Mouse (Mus musculus) intestine, postnatal 0 days (tissue): ENCODE measurements around the gene Birc7. TPM values are rescaled to one million over a fixed set of nuclear protein-coding genes. Genes with fewer than 3 reads are reported as not detected.

Experiments used
- ATAC-seq: fragments of 200-750 bp; cut with Nextera tagmentation; 2 replicates; pipeline ENCODE4 v1.8.0; 2017; ENCODE audit warnings: mild to moderate bottlenecking, moderate TSS enrichment, moderate library complexity
- H3K27ac ChIP-seq: fragments of 300-500 bp; sonication (generic); 2 replicates; pipeline ENCODE4 v1.5.1; 2014; ENCODE audit warnings: mild to moderate bottlenecking, low read depth, low read length, moderate library complexity
- H3K27me3 ChIP-seq: fragments of 300-500 bp; sonication (generic); replicated peaks from 2 replicates; pipeline ENCODE4 v1.6.1; 2014; ENCODE audit warnings: low read length, mixed read lengths; ENCODE audit not compliant: control insufficient read depth, insufficient read depth
- H3K36me3 ChIP-seq: fragments of 300-500 bp; sonication (generic); 2 replicates; pipeline ENCODE4 v1.6.1; 2014; ENCODE audit warnings: mild to moderate bottlenecking, moderate library complexity; ENCODE audit not compliant: control insufficient read depth, insufficient read depth
- H3K4me1 ChIP-seq: fragments of 300-500 bp; sonication (generic); replicated peaks from 2 replicates; pipeline ENCODE4 v1.6.1; 2014; ENCODE audit warnings: antibody characterized with exemption, low read length, mixed read lengths; ENCODE audit not compliant: control insufficient read depth, insufficient read depth
- H3K4me2 ChIP-seq: fragments of 300-500 bp; sonication (generic); replicated peaks from 2 replicates; pipeline ENCODE4 v1.6.1; 2014; ENCODE audit warnings: low read depth, mild to moderate bottlenecking, moderate library complexity
- H3K4me3 ChIP-seq: fragments of 300-500 bp; sonication (generic); 2 replicates; pipeline ENCODE4 v1.5.1; 2014; ENCODE audit warnings: low read depth, low read length
- H3K9ac ChIP-seq: fragments of 300-500 bp; sonication (generic); 2 replicates; pipeline ENCODE4 v1.6.1; 2014; ENCODE audit warnings: mild to moderate bottlenecking, low read depth, low read length
- H3K9me3 ChIP-seq: fragments of 300-500 bp; sonication (generic); 2 replicates; pipeline ENCODE4 v1.6.1; 2016; ENCODE audit warnings: mixed run types; ENCODE audit not compliant: control insufficient read depth
- CTCF ChIP-seq: sonication (generic); IDR thresholded peaks from 2 replicates; pipeline ENCODE4 v1.5.1; 2016; ENCODE audit warnings: low read depth, mild to moderate bottlenecking, control low read depth, antibody characterized with exemption, moderate library complexity
- WGBS: fragments of 180-500 bp; shearing (Covaris S2); extraction: QIAGEN DNeasy Blood & Tissue Kit; methylation state at CpG from one replicate; pipeline ENCODE4 v1.1.7; 2014; 5-methylcytosine and 5-hydroxymethylcytosine counted together
- polyA plus RNA-seq: library from polyadenylated mRNA; unstranded; fragments of >200 nt; fragmentation: Nextera tagmentation; extraction: Ambion mirVana; gene quantifications from 2 replicates; pipeline ENCODE4 v1.2.1, GENCODE M21; 2015

The Birc7 gene
- polyA plus RNA-seq, 1 experiment from 2014 or later = not detected

- H3K27me3 ChIP-seq = peaks cover 76% of the 10 kb centered on the region
- H3K9me3 ChIP-seq = no peaks in the 10 kb centered on the region
- WGBS = under 1% methylated on average over 57 of the region's 57 CpGs
- H3K4me1 ChIP-seq = 0 out of 2 replicates have a peak, but pooled peaks cover 3% of the 10 kb centered on the region
- peak overlapping the region; percentile 41 for H3K4me3 ChIP-seq
- 0 out of 2 replicates have a peak, but pooled peaks have one; percentile 35 for ATAC-seq
- H3K9ac ChIP-seq = no peak overlapping the region
- no peaks in the 10 kb centered on the region for H3K36me3 ChIP-seq
- no peak overlapping the region for H3K27ac ChIP-seq
- no peak for TF ChIP-seq CTCF
- H3K4me2 ChIP-seq = peak overlapping the region; percentile 76
Observed at GRCm38 (mm10) chr2:180894029-180894623, 34.7 kb upstream of the Birc7 start.

GRCm38 (mm10) chr2:180894734-180895133 is 34.1 kb upstream of the Birc7 start:
- peaks cover 70% of the 10 kb centered on the region for H3K27me3 ChIP-seq
- H3K4me1 ChIP-seq = 0 out of 2 replicates have a peak, but pooled peaks cover 3% of the 10 kb centered on the region
- peak overlapping the region; percentile 76; the same call in 1 of the 2 replicates for H3K4me2 ChIP-seq
- 2% methylated on average over 13 of the region's 13 CpGs for WGBS
- ATAC-seq = no peak
- no peak overlapping the region for H3K27ac ChIP-seq
- H3K4me3 ChIP-seq = peak overlapping the region; percentile 41
- no peak overlapping the region for H3K9ac ChIP-seq
- peak; percentile 78 for TF ChIP-seq CTCF
- H3K36me3 ChIP-seq = no peaks in the 10 kb centered on the region
- no peaks in the 10 kb centered on the region for H3K9me3 ChIP-seq

- Histone ChIP-seq H3K9me3 (no peaks in the 10 kb centered on the region), H3K27me3 (peaks cover 64% of the 10 kb centered on the region), H3K36me3 (no peaks in the 10 kb centered on the region), H3K4me1 (0 out of 2 replicates have a peak, but pooled peaks cover 3% of the 10 kb centered on the region), H3K9ac (no peak overlapping the region), H3K27ac (no peak overlapping the region), H3K4me3 (no peak overlapping the region), H3K4me2 (no peak overlapping the region)
- ATAC-seq = no peak
- TF ChIP-seq CTCF = no peak
- whole genome bisulfite sequencing = 79% methylated on average over 3 of the region's 3 CpGs
Observed at GRCm38 (mm10) chr2:180895321-180895720, 33.5 kb upstream of the Birc7 start.

DNA sequence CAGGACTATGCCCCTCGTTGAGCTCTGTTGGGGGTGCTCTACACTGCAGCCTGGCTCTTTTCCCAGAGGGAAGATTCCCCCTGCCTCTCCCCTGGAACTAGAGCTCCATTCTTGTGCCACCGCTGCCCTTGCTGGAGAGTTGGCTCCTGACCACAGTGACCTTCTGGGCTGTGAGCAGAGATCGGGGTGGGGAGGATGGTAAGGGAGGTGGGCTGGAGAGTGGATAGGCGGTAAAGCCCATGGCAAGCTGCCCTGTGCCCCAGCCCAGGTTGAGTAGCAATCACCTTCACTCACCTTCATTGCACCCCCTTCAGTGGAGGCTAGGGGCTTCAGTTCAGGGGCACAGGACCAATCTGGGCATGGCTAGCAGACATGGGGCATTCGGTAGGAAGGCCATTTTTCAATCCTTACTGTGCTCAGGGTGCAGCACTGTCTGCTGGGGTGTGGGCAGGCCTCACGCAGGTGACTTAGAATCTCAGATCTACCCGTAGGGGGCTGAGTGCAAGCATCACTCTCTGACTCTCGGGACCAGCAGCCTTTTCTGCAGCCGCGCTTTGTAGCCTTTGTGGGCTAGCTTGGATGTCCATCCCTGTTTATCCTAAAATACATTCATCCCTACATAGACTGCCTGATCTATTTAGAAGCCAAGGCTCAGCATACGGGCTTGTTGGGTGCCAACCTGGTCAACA is 32.8 kb upstream of the Birc7 start:
- no peak for TF ChIP-seq CTCF
- Histone ChIP-seq H3K9me3 (no peaks in the 10 kb centered on the region), H3K36me3 (no peaks in the 10 kb centered on the region), H3K27ac (no peak overlapping the region), H3K4me3 (no peak overlapping the region), H3K4me1 (0 out of 2 replicates have a peak, but pooled peaks cover 3% of the 10 kb centered on the region), H3K4me2 (no peak overlapping the region), H3K9ac (no peak overlapping the region), H3K27me3 (peaks cover 57% of the 10 kb centered on the region)
- ATAC-seq = no peak
- WGBS = 71% methylated on average over 11 of the region's 11 CpGs

DNA sequence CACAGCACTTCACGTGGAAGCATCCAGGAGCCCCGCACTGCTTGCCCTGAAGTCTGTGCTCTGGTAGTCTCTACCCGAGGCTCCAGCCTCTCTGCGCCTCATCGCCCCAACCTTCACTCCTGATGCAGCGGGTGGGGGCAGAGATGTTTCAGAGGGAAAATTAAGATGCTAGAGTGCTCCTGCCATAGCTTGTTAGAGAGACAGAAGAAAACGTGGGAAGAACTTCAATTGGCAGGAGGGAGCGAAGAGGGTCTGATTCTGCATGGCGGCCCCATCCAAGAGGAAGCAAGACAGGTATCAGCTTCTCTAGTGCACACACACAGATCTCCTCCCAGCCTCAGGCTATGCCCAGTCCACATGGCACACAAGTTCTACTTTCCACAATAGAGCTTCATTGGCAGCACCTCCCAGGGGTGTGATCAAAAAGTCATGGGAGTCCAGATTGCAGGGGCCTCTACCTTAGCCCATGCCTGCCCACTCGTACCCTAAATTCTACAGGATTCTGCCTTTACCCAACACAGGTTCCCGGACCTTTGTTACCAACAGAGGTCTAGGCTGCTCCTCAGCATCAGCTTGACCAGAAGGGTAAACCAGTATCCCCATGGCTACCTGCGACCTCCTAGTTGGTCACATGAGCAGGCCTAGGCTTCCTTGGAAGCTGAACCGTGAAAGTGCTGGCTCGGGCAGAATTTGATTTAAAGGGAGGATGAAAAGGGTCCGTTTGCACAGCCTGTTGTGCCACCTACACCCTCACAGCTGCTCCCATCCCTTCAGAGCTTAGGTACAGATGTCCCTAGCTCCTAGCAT is 31.8 kb upstream of the Birc7 start:
- Histone ChIP-seq H3K4me3 (no peak overlapping the region), H3K4me1 (0 out of 2 replicates have a peak, but pooled peaks cover 3% of the 10 kb centered on the region), H3K27ac (no peak overlapping the region), H3K36me3 (no peaks in the 10 kb centered on the region), H3K27me3 (peaks cover 47% of the 10 kb centered on the region), H3K9me3 (no peaks in the 10 kb centered on the region), H3K9ac (no peak overlapping the region), H3K4me2 (no peak overlapping the region)
- ATAC-seq = no peak
- no peak for TF ChIP-seq CTCF
- WGBS = 73% methylated on average over 15 of the region's 15 CpGs

GRCm38 (mm10) chr2:180897857-180898256 is 31.0 kb upstream of the Birc7 start:
- 78% methylated on average over 6 of the region's 6 CpGs for WGBS
- H3K4me3 ChIP-seq = no peak overlapping the region
- no peaks in the 10 kb centered on the region for H3K9me3 ChIP-seq
- H3K9ac ChIP-seq = no peak overlapping the region
- no peak for TF ChIP-seq CTCF
- H3K27me3 ChIP-seq = peaks cover 39% of the 10 kb centered on the region
- no peaks in the 10 kb centered on the region for H3K36me3 ChIP-seq
- H3K4me2 ChIP-seq = no peak overlapping the region
- H3K4me1 ChIP-seq = 0 out of 2 replicates have a peak, but pooled peaks cover 3% of the 10 kb centered on the region
- H3K27ac ChIP-seq = no peak overlapping the region
- ATAC-seq = no peak
